Mouse (Mus musculus): ENCODE results near the gene 1700029H14Rik.

The 1700029H14Rik gene

DNA sequence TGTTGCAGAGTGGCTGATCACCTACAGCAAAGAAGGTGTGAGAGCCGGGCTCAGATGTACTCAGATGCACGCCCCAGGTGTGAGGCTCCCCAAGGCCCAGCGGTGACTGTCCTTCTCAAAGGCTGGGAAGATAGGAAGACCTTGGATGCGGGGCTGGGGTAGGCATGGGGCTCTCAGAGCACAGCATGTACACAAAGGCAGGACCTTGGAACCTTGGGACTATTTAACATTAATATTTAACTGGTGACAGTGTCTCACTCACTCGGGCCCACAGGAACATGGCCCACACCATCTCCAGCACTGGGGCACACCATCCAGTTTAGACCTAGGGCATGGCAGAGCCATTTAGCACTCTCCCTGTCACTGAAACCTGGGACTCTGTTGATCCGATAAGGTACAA, 15.6 kb upstream of the 1700029H14Rik start:
- Histone ChIP-seq H3K36me3 (ENCODE audit: control insufficient read depth, insufficient read depth, low read length, poor library complexity, severe bottlenecking) (peaks cover 29% of the 10 kb centered on the region), H3K27me3 (ENCODE audit: control insufficient read depth, insufficient read depth, low read length, poor library complexity, severe bottlenecking) (no peaks in the 10 kb centered on the region)
- DNase-seq (ENCODE audit: low read depth, low spot score): no peak

DNA sequence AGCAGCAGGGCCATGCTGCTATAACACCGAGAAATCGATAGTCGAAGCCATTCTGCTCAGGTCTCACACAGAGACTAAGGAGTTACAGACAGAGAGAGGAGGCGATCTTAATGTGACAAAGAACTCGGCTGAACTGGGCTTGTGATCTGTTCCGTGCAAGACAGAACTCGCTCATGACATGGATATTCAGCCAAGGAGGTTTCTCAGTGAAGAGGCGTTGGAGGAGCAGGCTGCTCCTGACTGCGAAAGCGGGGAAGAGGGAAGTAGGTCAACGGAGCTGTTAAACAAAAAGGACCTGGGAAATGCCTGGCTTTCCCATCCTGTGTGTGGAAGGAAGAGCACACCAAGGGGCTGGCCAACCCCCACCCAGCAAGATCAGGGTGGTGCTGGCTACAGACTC, 9.7 kb upstream of the 1700029H14Rik start:
- peaks cover 22% of the 10 kb centered on the region for H3K36me3 ChIP-seq (ENCODE audit: control insufficient read depth, insufficient read depth, low read length, poor library complexity, severe bottlenecking)
- no peaks in the 10 kb centered on the region for H3K27me3 ChIP-seq (ENCODE audit: control insufficient read depth, insufficient read depth, low read length, poor library complexity, severe bottlenecking)
- no peak for DNase-seq (ENCODE audit: low read depth, low spot score)

DNA sequence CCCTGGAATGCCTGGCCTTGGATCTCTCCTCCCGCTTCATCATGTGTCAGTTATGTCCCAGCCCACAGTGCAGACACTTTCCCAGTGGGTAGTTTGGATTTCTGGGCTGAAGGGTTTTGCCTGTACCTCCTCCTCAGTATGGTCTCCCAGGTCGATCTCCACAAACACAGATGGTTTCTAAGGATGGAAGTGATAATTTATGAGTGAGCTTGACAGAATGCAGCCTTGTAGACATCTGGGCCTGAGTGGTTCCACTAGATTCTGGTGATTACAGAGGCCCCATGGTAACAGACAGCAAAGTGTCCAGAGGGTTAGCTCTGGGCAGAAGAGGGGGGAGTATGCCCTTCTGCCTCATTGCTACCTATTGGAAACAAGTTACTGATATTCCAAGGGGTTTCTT, 4.7 kb downstream of the 1700029H14Rik start:
- no peak for DNase-seq (ENCODE audit: low read depth, low spot score)
- Histone ChIP-seq H3K36me3 (ENCODE audit: control insufficient read depth, insufficient read depth, low read length, poor library complexity, severe bottlenecking) (no peaks in the 10 kb centered on the region), H3K27me3 (ENCODE audit: control insufficient read depth, insufficient read depth, low read length, poor library complexity, severe bottlenecking) (no peaks in the 10 kb centered on the region)

DNA sequence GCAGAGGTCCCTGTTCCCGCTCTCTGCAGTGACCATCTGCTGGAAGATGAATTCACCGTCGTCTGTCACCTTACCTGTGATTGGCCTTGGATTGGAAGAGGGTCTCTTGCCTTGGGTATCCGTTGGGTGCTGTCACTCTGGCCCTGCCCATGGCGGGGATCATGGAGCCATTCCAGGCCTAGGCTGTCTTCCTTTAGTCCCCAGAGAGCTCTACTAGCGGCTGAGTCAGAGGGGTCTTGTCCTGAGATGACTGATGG, 10.8 kb downstream of the 1700029H14Rik start:
- no peaks in the 10 kb centered on the region for H3K27me3 ChIP-seq (ENCODE audit: control insufficient read depth, insufficient read depth, low read length, poor library complexity, severe bottlenecking)
- DNase-seq (ENCODE audit: low read depth, low spot score): no peak
- H3K36me3 ChIP-seq (ENCODE audit: control insufficient read depth, insufficient read depth, low read length, poor library complexity, severe bottlenecking): no peaks in the 10 kb centered on the region

DNA sequence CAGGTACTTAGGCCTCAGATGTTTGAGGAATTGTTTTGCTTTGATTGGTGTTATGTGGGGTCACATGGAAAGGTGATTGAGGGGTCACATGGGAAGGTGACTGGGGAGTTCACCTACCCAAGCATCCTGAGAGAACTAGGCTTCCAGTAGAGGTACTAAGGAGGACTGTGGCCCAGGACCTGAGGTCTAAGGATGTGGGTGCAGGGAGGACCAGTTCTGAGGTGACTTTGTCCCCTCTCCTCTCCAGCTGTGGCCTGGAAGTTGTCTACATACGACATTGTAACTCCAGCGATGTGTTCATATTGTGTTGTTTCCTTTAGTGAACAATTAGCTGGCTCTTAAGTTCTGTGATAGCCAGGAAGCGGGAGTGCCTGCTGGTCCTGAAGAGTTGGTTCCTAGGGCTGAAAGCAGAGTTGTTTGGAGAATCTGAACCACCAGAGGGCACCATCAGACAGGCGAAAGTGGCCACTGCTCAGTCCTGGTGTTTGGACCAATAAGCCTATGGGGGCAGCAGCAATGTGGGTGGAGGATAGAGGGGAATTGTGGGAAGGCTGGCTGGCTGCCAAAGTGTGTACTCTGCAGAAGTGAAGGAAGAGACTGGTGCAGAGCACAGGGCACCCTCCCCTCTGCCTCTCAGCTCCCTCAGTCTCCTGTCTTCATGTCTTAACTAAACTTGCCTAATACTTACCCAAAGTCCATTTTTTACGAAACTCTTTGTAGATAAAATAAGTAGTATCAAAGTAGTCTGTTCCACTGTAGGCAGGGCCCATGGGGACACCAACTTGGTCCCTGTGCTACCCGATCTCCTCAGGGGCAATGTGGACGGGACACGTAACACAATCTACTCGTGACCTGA, 11.3 kb downstream of the 1700029H14Rik start:
- H3K36me3 ChIP-seq (ENCODE audit: control insufficient read depth, insufficient read depth, low read length, poor library complexity, severe bottlenecking): no peaks in the 10 kb centered on the region
- no peaks in the 10 kb centered on the region for H3K27me3 ChIP-seq (ENCODE audit: control insufficient read depth, insufficient read depth, low read length, poor library complexity, severe bottlenecking)
- peak; percentile 90 for DNase-seq (ENCODE audit: low read depth, low spot score)

DNA sequence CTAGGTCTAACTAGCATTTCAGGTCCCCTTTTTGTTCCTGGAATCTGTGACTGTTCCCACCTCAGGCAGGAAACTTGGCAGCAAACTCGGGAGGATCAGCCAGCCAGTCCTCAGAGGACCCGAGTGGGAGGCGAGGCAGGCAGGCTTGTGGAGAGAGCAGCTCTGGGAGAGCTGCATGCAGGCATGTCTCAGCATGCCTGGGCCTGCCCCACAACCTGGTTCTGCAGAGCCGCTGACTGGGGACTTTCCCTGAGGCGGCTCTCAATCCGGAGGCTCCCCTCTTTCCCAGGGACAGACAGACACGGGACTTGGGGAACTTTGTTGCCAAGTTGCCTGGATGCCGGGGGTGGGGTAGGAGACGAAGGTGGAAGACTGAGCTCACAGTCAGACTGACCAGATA, 13.4 kb downstream of the 1700029H14Rik start:
- H3K27me3 ChIP-seq (ENCODE audit: control insufficient read depth, insufficient read depth, low read length, poor library complexity, severe bottlenecking): no peaks in the 10 kb centered on the region
- DNase-seq (ENCODE audit: low read depth, low spot score): no peak

DNA sequence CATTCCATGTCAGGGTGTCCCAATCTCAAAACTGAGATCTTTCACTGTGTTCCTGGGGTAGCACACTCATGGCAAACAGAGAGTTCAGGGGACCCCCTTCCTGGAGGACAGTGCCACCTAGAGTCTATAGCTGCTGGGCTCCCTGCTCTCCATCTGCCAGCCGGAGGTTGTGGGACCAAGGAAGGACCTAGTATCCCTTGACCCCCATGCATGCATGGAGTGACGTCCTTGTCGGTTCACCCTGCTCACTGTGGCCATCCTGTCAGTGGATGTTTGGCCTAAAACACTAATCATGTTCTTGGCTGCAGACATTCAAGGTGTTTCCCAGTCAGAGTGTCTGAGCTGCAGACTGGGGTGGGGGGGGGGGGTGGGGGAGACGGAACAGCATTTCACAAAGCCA, 14.0 kb downstream of the 1700029H14Rik start:
- no peak for DNase-seq (ENCODE audit: low read depth, low spot score)
- Histone ChIP-seq H3K27me3 (ENCODE audit: control insufficient read depth, insufficient read depth, low read length, poor library complexity, severe bottlenecking) (no peaks in the 10 kb centered on the region), H3K36me3 (ENCODE audit: control insufficient read depth, insufficient read depth, low read length, poor library complexity, severe bottlenecking) (no peaks in the 10 kb centered on the region)

More for the DNA sequence above, 13.4 kb downstream of the 1700029H14Rik start:
- H3K36me3 ChIP-seq (ENCODE audit: control insufficient read depth, insufficient read depth, low read length, poor library complexity, severe bottlenecking): no peaks in the 10 kb centered on the region

DNA sequence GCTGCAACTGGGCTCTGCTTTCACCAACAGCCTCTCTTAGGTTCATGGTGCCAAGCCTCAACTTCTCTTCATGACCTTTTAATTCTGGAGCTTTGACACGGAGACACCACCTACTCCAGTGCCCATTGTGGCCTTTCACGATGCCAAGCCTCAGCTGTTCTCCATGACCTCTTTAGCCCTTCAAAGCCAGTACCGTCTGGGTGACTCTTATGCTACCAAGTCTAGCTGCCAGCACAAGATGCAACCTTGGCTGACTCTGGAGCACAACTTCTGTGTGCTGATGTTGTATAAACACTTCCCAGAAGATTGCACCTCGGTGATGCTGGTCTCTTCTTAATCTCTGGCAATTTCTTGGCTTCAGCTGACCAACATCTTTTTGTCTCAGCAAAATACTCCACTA, 15.8 kb downstream of the 1700029H14Rik start:
- Histone ChIP-seq H3K27me3 (ENCODE audit: control insufficient read depth, insufficient read depth, low read length, poor library complexity, severe bottlenecking) (no peaks in the 10 kb centered on the region), H3K36me3 (ENCODE audit: control insufficient read depth, insufficient read depth, low read length, poor library complexity, severe bottlenecking) (no peaks in the 10 kb centered on the region)
- no peak for DNase-seq (ENCODE audit: low read depth, low spot score)

DNA sequence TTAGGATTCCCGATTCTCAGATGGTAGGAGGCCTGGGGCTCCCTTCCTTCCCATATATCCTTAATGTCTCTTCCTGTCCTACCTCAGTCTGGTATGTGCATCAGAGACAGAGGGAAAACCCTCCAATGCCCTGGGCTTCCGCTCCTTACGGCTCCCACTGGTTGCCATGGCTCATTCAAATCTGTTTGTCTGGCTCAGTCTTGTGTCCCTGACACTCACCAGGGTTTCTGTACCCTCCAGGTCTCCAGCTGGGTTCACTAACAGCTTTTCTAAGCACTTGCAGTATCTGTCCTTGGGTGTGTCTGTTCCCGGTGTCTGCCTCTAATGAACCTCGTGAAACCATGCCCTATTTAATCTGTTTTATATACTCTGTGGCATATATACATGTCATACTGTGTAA, 20.7 kb downstream of the 1700029H14Rik start:
- no peaks in the 10 kb centered on the region for H3K27me3 ChIP-seq (ENCODE audit: control insufficient read depth, insufficient read depth, low read length, poor library complexity, severe bottlenecking)

DNA sequence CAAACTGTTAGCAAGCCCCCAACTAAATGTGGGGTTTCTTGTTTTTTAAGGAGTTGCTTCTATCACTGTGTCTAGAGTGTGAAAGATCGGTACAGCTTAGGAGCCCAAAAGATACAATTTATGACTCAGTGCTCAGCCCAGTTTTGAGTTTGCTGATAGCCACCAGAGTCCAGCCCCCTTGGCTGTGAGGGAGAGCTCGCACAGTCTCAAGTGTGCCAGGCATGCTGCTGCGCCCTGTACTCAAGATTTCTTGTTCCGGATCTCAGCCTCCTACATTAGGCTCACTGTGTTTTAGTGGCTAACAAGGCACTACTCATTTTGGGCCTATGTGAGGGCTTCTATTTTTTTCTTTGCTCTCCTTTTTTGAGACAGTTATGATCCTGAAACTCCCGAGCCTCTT, 22.1 kb downstream of the 1700029H14Rik start:
- no peak for DNase-seq (ENCODE audit: low read depth, low spot score)
- Histone ChIP-seq H3K36me3 (ENCODE audit: control insufficient read depth, insufficient read depth, low read length, poor library complexity, severe bottlenecking) (no peaks in the 10 kb centered on the region), H3K27me3 (ENCODE audit: control insufficient read depth, insufficient read depth, low read length, poor library complexity, severe bottlenecking) (no peaks in the 10 kb centered on the region)

More for the DNA sequence above, 20.7 kb downstream of the 1700029H14Rik start:
- no peaks in the 10 kb centered on the region for H3K36me3 ChIP-seq (ENCODE audit: control insufficient read depth, insufficient read depth, low read length, poor library complexity, severe bottlenecking)
- no peak for DNase-seq (ENCODE audit: low read depth, low spot score)

DNA sequence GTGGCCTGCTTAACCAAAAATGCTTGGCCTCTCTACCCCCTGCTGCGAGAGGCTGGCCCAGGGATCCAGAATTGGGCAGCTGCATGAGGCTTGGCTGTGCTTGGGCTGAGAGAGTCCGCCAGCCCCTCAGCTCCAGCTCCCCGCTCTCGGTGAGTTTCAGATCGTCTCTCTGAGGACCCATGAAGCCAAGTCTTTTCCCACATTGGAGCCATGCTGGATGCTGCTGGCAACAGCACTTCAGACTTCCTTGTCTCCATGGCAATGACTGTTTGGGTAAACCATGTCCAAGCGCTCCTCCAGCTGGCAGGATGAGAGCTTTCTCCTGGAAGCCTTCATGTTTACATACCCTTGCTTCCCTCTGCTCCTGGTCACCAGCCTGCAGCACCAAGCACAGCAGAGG, 23.4 kb downstream of the 1700029H14Rik start:
- H3K27me3 ChIP-seq (ENCODE audit: control insufficient read depth, insufficient read depth, low read length, poor library complexity, severe bottlenecking): no peaks in the 10 kb centered on the region
- no peaks in the 10 kb centered on the region for H3K36me3 ChIP-seq (ENCODE audit: control insufficient read depth, insufficient read depth, low read length, poor library complexity, severe bottlenecking)
- no peak for DNase-seq (ENCODE audit: low read depth, low spot score)

DNA sequence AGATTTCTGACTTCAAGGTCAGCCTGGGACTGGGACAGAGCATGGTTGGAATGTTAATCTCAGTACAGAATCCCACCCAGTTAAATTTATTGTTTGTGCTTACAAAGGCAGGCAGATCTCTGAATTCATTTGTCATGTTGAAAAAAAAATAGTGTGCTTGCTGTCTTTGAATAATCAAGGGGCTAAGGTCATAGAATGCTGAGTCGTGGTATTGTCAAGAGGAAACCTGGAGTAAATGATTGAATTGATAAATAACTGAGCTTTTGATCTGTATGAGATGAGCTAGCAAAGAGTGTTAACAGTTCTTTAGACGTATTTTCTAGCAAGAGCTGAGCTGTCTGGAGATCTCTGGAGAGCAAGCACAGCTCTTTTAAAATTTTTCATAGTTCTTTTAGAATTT, 25.2 kb downstream of the 1700029H14Rik start:
- DNase-seq (ENCODE audit: low read depth, low spot score): no peak
- Histone ChIP-seq H3K27me3 (ENCODE audit: control insufficient read depth, insufficient read depth, low read length, poor library complexity, severe bottlenecking) (no peaks in the 10 kb centered on the region), H3K36me3 (ENCODE audit: control insufficient read depth, insufficient read depth, low read length, poor library complexity, severe bottlenecking) (no peaks in the 10 kb centered on the region)

DNA sequence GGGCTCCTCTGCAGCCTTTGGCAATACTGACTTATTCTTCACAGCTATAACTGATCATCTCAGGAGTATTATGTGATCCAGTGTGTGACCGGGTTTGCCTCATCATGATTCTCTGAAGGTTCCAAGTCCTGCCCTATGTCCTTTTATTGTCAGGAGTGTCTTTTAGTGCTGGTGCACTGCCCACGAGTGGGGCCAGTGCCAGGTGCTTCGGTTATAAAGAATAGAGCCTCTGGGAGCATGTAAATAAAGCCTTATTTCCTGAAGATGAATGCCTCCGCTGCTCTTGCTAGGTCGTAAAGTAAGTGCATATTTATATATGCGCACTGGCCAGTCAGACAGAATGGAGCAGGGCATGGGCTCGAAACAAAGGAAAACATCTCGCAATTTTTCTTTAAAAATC, 29.1 kb downstream of the 1700029H14Rik start:
- DNase-seq (ENCODE audit: low read depth, low spot score): no peak

DNA sequence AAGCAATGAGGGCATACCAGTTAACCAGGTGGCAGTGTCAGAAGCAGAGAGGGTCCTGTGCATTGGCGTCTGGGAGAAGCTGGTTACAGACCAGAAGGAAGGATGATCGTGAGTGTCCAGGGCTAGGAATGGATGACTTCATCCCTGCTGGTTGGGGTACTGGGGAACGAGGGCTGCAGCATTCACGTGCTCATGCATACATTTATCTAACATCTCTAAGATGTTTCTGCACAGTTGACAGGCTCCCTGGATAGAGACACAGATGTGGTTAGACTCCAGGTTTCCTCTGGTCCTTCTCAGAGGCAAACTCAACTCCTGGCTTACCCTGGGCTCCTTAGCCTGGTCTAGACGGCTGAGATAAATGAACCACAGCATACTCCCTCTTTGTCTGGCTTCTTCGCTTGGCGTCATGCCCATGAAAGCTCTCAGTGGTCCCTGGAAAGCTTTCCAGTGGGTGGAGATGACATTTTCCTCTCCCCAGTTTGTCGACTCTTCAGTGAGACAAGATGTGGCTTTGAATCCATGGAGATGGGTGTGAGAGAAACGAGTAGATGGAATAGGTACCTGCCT, 30.6 kb downstream of the 1700029H14Rik start:
- no peak for DNase-seq (ENCODE audit: low read depth, low spot score)
- H3K36me3 ChIP-seq (ENCODE audit: control insufficient read depth, insufficient read depth, low read length, poor library complexity, severe bottlenecking): no peaks in the 10 kb centered on the region
- no peaks in the 10 kb centered on the region for H3K27me3 ChIP-seq (ENCODE audit: control insufficient read depth, insufficient read depth, low read length, poor library complexity, severe bottlenecking)

More for the DNA sequence above, 29.1 kb downstream of the 1700029H14Rik start:
- Histone ChIP-seq H3K36me3 (ENCODE audit: control insufficient read depth, insufficient read depth, low read length, poor library complexity, severe bottlenecking) (no peaks in the 10 kb centered on the region), H3K27me3 (ENCODE audit: control insufficient read depth, insufficient read depth, low read length, poor library complexity, severe bottlenecking) (no peaks in the 10 kb centered on the region)

DNA sequence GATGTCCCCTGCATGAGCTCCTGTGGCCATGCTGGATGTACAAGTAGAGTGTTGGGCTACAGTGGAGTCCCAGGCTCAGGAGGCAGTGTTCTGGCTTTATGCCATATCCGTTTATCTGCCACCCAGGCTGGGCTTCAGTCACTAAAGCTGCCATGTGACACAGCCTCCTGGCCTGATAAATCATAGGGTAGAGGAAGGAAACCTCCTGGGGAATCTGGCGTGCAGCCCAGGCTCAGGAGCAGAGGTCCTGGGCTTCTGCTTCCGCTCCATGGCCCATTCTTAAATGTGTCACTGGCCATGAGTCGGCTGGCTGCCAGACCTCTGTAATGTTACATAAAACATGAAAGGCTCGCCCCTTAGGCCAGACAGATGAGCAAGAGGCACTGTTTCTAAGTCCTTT, 31.3 kb downstream of the 1700029H14Rik start:
- DNase-seq (ENCODE audit: low read depth, low spot score): no peak
- no peaks in the 10 kb centered on the region for H3K27me3 ChIP-seq (ENCODE audit: control insufficient read depth, insufficient read depth, low read length, poor library complexity, severe bottlenecking)

DNA sequence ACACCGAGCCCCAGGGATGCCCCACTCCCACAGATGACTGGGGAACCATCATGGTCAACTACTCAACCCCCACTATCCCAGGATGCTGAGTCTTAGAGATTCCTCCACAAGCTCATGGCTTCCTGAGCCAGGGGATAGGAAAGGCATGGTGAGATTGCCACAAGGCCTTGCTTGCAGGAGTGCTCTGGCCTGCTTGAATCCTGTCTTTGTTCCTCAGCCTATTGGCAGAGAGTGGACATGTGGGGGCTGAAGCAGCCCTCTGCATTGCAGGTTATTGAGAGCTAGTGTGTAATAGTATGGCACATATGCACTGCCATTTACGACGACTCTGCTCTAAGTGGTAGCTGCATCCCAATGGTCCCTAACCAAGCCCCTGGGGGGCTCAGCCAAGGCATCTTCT, 31.9 kb downstream of the 1700029H14Rik start:
- no peaks in the 10 kb centered on the region for H3K36me3 ChIP-seq (ENCODE audit: control insufficient read depth, insufficient read depth, low read length, poor library complexity, severe bottlenecking)
- H3K27me3 ChIP-seq (ENCODE audit: control insufficient read depth, insufficient read depth, low read length, poor library complexity, severe bottlenecking): no peaks in the 10 kb centered on the region
- no peak for DNase-seq (ENCODE audit: low read depth, low spot score)

More for the DNA sequence above, 31.3 kb downstream of the 1700029H14Rik start:
- H3K36me3 ChIP-seq (ENCODE audit: control insufficient read depth, insufficient read depth, low read length, poor library complexity, severe bottlenecking): no peaks in the 10 kb centered on the region
